Mouse (Mus musculus): ENCODE measurements at regions not wholly inside any gene's neighbourhood (a gene's known extent, or its start where the extent isn't known, plus 50 kb on each side); places are given as distances from the start of the nearest gene placed in this dataset.

DNA sequence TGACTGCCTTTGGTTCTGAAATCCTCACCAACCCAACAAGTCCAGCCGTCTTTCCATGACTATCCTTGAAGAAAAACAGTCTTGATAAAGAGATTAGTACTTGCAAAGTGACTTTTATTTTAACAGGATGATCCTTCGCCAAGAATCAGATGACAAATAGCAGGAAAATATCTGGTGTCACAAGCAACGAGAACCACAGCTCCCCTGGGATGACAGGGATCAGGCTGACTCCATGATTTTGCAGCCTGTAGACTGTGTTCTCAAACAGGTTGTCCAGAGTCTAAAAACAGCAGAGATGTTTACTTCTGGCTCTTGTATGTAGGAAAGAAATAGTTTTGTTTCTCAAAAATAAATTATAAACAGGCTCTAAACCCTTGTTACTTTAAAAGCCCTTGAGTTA is 63.3 kb downstream of the Tmem18 start:
- Histone ChIP-seq H3K4me3 (ENCODE audit: insufficient read depth, low read length) (no peak overlapping the region), H3K27ac (ENCODE audit: insufficient read depth, low read depth, low read length) (no peak overlapping the region), H3K4me1 (ENCODE audit: control insufficient read depth, insufficient read depth, low read length) (peaks cover 2% of the 10 kb centered on the region; the same call in 1 of the 2 replicates)
- TF ChIP-seq CTCF (IDR thresholded peaks at IDR 0.05; ENCODE audit: low read depth, low read length) (no peak), POLR2A (IDR thresholded peaks at IDR 0.05; ENCODE audit: borderline replicate concordance, low read depth, low read length) (no peak)

DNA sequence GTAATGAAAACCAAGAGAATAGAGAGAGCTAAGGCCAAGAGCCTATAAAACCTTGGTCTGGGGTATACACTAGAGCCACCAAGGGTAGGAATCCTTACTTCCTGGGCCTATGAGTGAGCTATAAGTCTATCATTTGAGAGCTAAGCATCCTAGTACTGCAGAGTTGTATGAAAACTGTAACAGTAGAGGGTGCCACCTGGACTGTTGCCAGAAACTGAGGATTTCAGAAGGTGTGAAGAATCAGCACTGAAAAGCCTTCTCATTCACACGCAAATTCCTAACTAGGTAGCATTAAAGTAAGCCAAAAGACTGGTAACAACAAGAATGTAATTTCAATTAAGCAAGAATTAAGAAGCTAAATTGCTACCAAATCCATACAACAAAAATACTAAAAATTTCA is 67.3 kb downstream of the Tmem18 start:
- no peak overlapping the region for H3K27ac ChIP-seq (ENCODE audit: insufficient read depth, low read depth, low read length)
- peaks cover 5% of the 10 kb centered on the region for H3K4me1 ChIP-seq (ENCODE audit: control insufficient read depth, insufficient read depth, low read length)
- no peak overlapping the region for H3K4me3 ChIP-seq (ENCODE audit: insufficient read depth, low read length)
- no peak for TF ChIP-seq POLR2A (IDR thresholded peaks at IDR 0.05; ENCODE audit: borderline replicate concordance, low read depth, low read length)
- no peak for TF ChIP-seq CTCF (IDR thresholded peaks at IDR 0.05; ENCODE audit: low read depth, low read length)

GRCm38 (mm10) chr12:30654347-30655075 is 70.3 kb downstream of the Tmem18 start:
- Histone ChIP-seq H3K27ac (ENCODE audit: insufficient read depth, low read depth, low read length) (no peak overlapping the region), H3K4me3 (ENCODE audit: insufficient read depth, low read length) (no peak overlapping the region), H3K4me1 (ENCODE audit: control insufficient read depth, insufficient read depth, low read length) (peaks cover 5% of the 10 kb centered on the region)
- TF ChIP-seq CTCF (IDR thresholded peaks at IDR 0.05; ENCODE audit: low read depth, low read length) (no peak), POLR2A (IDR thresholded peaks at IDR 0.05; ENCODE audit: borderline replicate concordance, low read depth, low read length) (no peak)

DNA sequence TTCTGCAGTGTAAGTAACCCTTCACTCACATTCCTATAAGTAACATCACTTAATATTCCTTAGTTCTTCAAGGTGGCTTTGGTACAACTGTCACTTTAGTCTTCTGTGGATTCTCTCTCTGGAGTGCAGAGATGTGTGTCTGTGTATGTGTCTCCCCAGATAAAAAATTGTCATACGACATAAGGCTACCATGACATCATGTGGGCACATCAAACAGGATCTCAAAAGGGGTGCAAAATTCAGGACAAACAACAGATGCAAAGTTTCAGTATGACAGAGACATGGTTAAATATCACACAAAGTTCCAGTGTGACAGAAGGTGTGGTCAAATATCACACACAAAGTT is 70.8 kb downstream of the Tmem18 start:
- TF ChIP-seq POLR2A (IDR thresholded peaks at IDR 0.05; ENCODE audit: borderline replicate concordance, low read depth, low read length) (no peak), CTCF (IDR thresholded peaks at IDR 0.05; ENCODE audit: low read depth, low read length) (no peak)
- Histone ChIP-seq H3K4me1 (ENCODE audit: control insufficient read depth, insufficient read depth, low read length) (peaks cover 5% of the 10 kb centered on the region), H3K27ac (ENCODE audit: insufficient read depth, low read depth, low read length) (no peak overlapping the region), H3K4me3 (ENCODE audit: insufficient read depth, low read length) (no peak overlapping the region)

- no peaks in the 10 kb centered on the region for H3K4me1 ChIP-seq (ENCODE audit: control insufficient read depth, insufficient read depth, low read length)
- TF ChIP-seq CTCF (IDR thresholded peaks at IDR 0.05; ENCODE audit: low read depth, low read length) = no peak
- no peak for TF ChIP-seq POLR2A (IDR thresholded peaks at IDR 0.05; ENCODE audit: borderline replicate concordance, low read depth, low read length)
- H3K4me3 ChIP-seq (ENCODE audit: insufficient read depth, low read length) = no peak overlapping the region
- H3K27ac ChIP-seq (ENCODE audit: insufficient read depth, low read depth, low read length) = no peak overlapping the region
Observed at GRCm38 (mm10) chr12:30678826-30679225, 94.6 kb downstream of the Tmem18 start.

- Histone ChIP-seq H3K4me1 (ENCODE audit: control insufficient read depth, insufficient read depth, low read length) (no peaks in the 10 kb centered on the region), H3K27ac (ENCODE audit: insufficient read depth, low read depth, low read length) (no peak overlapping the region), H3K4me3 (ENCODE audit: insufficient read depth, low read length) (no peak overlapping the region)
- 0 out of 2 replicates have a peak, but pooled peaks have one; percentile 35 for TF ChIP-seq CTCF (IDR thresholded peaks at IDR 0.05; ENCODE audit: low read depth, low read length)
- TF ChIP-seq POLR2A (IDR thresholded peaks at IDR 0.05; ENCODE audit: borderline replicate concordance, low read depth, low read length) = no peak
Observed at GRCm38 (mm10) chr12:30690038-30690437, 105.8 kb downstream of the Tmem18 start.

DNA sequence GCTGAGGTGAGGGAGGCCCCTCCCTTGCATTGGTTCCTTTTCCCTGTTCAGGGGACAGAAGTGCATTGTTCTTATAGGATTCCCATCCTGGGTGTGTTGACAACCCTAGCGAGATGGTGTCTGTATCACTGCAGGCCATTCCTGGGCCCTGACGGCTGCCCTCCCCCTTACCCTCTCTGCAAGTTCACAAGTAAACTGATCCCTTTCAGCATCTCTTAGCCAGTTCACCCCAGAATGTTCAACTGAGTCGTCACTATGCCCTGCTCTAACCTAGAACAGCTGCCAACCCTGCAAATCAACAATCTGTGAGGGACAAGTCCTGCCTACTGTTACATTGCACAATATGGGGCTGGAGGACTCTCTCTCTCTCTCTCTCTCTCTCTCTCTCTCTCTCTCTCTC is 109.3 kb downstream of the Tmem18 start:
- TF ChIP-seq CTCF (IDR thresholded peaks at IDR 0.05; ENCODE audit: low read depth, low read length) = no peak
- TF ChIP-seq POLR2A (IDR thresholded peaks at IDR 0.05; ENCODE audit: borderline replicate concordance, low read depth, low read length) = no peak
- Histone ChIP-seq H3K4me1 (ENCODE audit: control insufficient read depth, insufficient read depth, low read length) (no peaks in the 10 kb centered on the region), H3K27ac (ENCODE audit: insufficient read depth, low read depth, low read length) (no peak overlapping the region), H3K4me3 (ENCODE audit: insufficient read depth, low read length) (no peak overlapping the region)

GRCm38 (mm10) chr12:30698256-30698655 is 114.0 kb downstream of the Tmem18 start:
- H3K27ac ChIP-seq (ENCODE audit: insufficient read depth, low read depth, low read length) = no peak overlapping the region
- no peaks in the 10 kb centered on the region for H3K4me1 ChIP-seq (ENCODE audit: control insufficient read depth, insufficient read depth, low read length)
- no peak for TF ChIP-seq CTCF (IDR thresholded peaks at IDR 0.05; ENCODE audit: low read depth, low read length)
- no peak overlapping the region for H3K4me3 ChIP-seq (ENCODE audit: insufficient read depth, low read length)

DNA sequence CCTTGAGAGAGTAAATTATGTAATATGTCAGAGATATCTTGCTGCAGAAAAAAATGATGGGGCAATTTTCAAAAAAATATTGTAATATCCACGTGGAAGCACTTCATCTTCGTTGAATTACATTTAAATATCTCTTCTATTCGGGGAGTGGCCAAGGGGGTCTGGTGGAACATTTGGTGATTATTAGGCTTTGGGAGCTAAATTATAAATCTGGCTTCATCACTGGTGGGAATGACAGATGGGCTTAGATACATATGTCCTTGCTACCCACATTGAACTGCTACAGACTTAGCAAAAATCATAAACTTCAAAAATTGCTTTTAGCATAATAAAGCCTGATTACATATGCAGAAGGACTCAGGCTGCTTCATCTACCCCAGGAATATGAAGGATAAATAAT is 119.5 kb downstream of the Tmem18 start:
- Histone ChIP-seq H3K4me1 (ENCODE audit: control insufficient read depth, insufficient read depth, low read length) (0 out of 2 replicates have a peak, but pooled peaks cover 2% of the 10 kb centered on the region), H3K4me3 (ENCODE audit: insufficient read depth, low read length) (no peak overlapping the region), H3K27ac (ENCODE audit: insufficient read depth, low read depth, low read length) (no peak overlapping the region)
- no peak for TF ChIP-seq POLR2A (IDR thresholded peaks at IDR 0.05; ENCODE audit: borderline replicate concordance, low read depth, low read length)
- no peak for TF ChIP-seq CTCF (IDR thresholded peaks at IDR 0.05; ENCODE audit: low read depth, low read length)

GRCm38 (mm10) chr12:30707271-30707670 is 123.0 kb downstream of the Tmem18 start:
- no peak overlapping the region for H3K4me3 ChIP-seq (ENCODE audit: insufficient read depth, low read length)
- 0 out of 2 replicates have a peak, but pooled peaks cover 2% of the 10 kb centered on the region for H3K4me1 ChIP-seq (ENCODE audit: control insufficient read depth, insufficient read depth, low read length)
- no peak overlapping the region for H3K27ac ChIP-seq (ENCODE audit: insufficient read depth, low read depth, low read length)
- TF ChIP-seq POLR2A (IDR thresholded peaks at IDR 0.05; ENCODE audit: borderline replicate concordance, low read depth, low read length) (no peak), CTCF (IDR thresholded peaks at IDR 0.05; ENCODE audit: low read depth, low read length) (no peak)

Data from bone marrow macrophage, adult 2 months (primary cell).